Mouse (Mus musculus) C2C12 (cell line): ENCODE results near the gene Ston2.

Source experiments
- CEBPB ChIP-seq: IDR thresholded peaks from one replicate; pipeline ENCODE4 v1.6.1; 2011; ENCODE audit warnings: low read depth, mild to moderate bottlenecking, control low read depth, moderate library complexity
- CTCF ChIP-seq: IDR thresholded peaks from one replicate; pipeline ENCODE4 v1.5.1; 2011; ENCODE audit not compliant: control insufficient read depth, insufficient read depth, insufficient read length
- FOSL1 ChIP-seq: IDR thresholded peaks from one replicate; pipeline ENCODE4 v1.8.0; 2011; ENCODE audit warnings: mild to moderate bottlenecking, low read length; ENCODE audit not compliant: poor library complexity, insufficient read depth, severe bottlenecking
- MYOD1 ChIP-seq: IDR thresholded peaks from one replicate; pipeline ENCODE4 v1.6.1; 2011; ENCODE audit warnings: low read depth; ENCODE audit not compliant: control insufficient read depth, insufficient read length
- USF1 ChIP-seq: IDR thresholded peaks from one replicate; pipeline ENCODE4 v1.6.1; 2011; ENCODE audit warnings: low read depth, mild to moderate bottlenecking, control low read depth, moderate library complexity

GRCm38 (mm10) chr12:91654399-91655122, 133.6 kb downstream of the Ston2 start:
- TF ChIP-seq CTCF = no peak
- TF ChIP-seq CEBPB = no peak
- no peak for TF ChIP-seq USF1
- no peak for TF ChIP-seq MYOD1
- no peak for TF ChIP-seq FOSL1
